Mouse (Mus musculus): ENCODE data around the gene Olfr599.
"Not testable (repeated sequence)": the region's sequence is repeated elsewhere in the genome, so short reads cannot be mapped to it uniquely, and the experiment has no call there.

DNA sequence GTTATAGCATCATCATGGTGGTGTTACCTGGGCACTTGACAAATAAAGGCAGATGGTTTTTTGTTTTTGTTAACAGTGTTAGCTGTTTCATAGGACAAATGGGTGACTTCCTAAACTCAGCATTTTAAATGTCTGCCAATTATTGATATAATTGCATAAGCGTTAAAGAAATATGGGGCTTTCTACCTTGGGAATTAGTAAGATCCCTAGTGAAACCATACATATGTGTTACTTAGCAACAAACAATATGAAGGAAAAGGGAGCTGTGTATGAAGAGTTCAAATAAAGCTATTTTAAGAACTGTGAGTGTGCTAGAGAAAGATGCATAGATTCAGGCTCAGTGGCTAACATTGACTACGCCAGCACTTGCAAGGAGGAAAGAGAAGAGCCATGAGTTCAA lies 19.7 kb upstream of the Olfr599 start, which contains the start of gene Olfr597:
- TF ChIP-seq MYOG (IDR thresholded peaks at IDR 0.05; ENCODE audit: control insufficient read depth in 1 of 3, insufficient read depth in 1 of 3, insufficient read length in 2 of 3, low read depth in 2 of 3); POLR2A (IDR thresholded peaks at IDR 0.05; ENCODE audit: insufficient read length, low read depth); POLR2AphosphoS2 (IDR thresholded peaks at IDR 0.05; ENCODE audit: insufficient read length, low read depth); MAX (IDR thresholded peaks at IDR 0.05; ENCODE audit: low read depth): not testable (repeated sequence)
